Mouse (Mus musculus) hindbrain, embryonic 11.5 days (tissue): ENCODE measurements at regions not wholly inside any gene's neighbourhood (a gene's known extent, or its start where the extent isn't known, plus 50 kb on each side); places are given as distances from the start of the nearest gene placed in this dataset.

Experiments used
- ATAC-seq: fragments of 200-750 bp; cut with Nextera tagmentation; 2 replicates; pipeline ENCODE4 v1.8.0; 2017; ENCODE audit warnings: mild to moderate bottlenecking, moderate TSS enrichment, moderate library complexity; ENCODE audit not compliant: low FRiP score
- DNase-seq: peaks from one replicate; pipeline ENCODE4 v3.0.0-alpha.2; 2015; ENCODE audit warnings: low spot score
- H3K27ac ChIP-seq: fragments of 300-500 bp; sonication (generic); 2 replicates; pipeline ENCODE4 v1.5.1; 2014; ENCODE audit warnings: mild to moderate bottlenecking, low read depth, low read length
- H3K27me3 ChIP-seq: fragments of 300-500 bp; sonication (generic); 2 replicates; pipeline ENCODE4 v1.6.1; 2014; ENCODE audit warnings: mild to moderate bottlenecking, low read length, moderate library complexity, mixed read lengths; ENCODE audit not compliant: control insufficient read depth, insufficient read depth
- H3K36me3 ChIP-seq: fragments of 300-500 bp; sonication (generic); 2 replicates; pipeline ENCODE4 v1.6.1; 2014; ENCODE audit warnings: mild to moderate bottlenecking, low read length, moderate library complexity, mixed read lengths; ENCODE audit not compliant: control insufficient read depth, insufficient read depth
- H3K4me1 ChIP-seq: fragments of 300-500 bp; sonication (generic); replicated peaks from 2 replicates; pipeline ENCODE4 v1.6.1; 2014; ENCODE audit warnings: low read length, mixed read lengths; ENCODE audit not compliant: control insufficient read depth, insufficient read depth
- H3K4me2 ChIP-seq: fragments of 300-500 bp; sonication (generic); replicated peaks from 2 replicates; pipeline ENCODE4 v1.6.1; 2014; ENCODE audit warnings: mild to moderate bottlenecking, low read depth, low read length
- H3K4me3 ChIP-seq: fragments of 300-500 bp; sonication (generic); 2 replicates; pipeline ENCODE4 v1.5.1; 2014; ENCODE audit warnings: low read depth, low read length
- H3K9ac ChIP-seq: fragments of 300-500 bp; sonication (generic); 2 replicates; pipeline ENCODE4 v1.6.1; 2014; ENCODE audit warnings: low read depth, low read length
- H3K9me3 ChIP-seq: fragments of 300-500 bp; sonication (generic); 2 replicates; pipeline ENCODE4 v1.6.1; 2016; ENCODE audit warnings: low read length; ENCODE audit not compliant: control insufficient read depth
- WGBS: fragments of 180-500 bp; shearing (Covaris S2); extraction: QIAGEN DNeasy Blood & Tissue Kit; methylation state at CpG from one replicate; pipeline ENCODE4 v1.1.7; 2014; 5-methylcytosine and 5-hydroxymethylcytosine counted together

GRCm38 (mm10) chr9:43427007-43427406 lies 116.4 kb downstream of the Trim29 start:
- Histone ChIP-seq H3K4me3 (no peak overlapping the region), H3K27ac (no peak overlapping the region), H3K4me1 (no peaks in the 10 kb centered on the region), H3K9me3 (no peaks in the 10 kb centered on the region), H3K36me3 (no peaks in the 10 kb centered on the region), H3K4me2 (no peak overlapping the region), H3K27me3 (no peaks in the 10 kb centered on the region), H3K9ac (no peak overlapping the region)
- WGBS = 55% methylated on average over 7 of the region's 7 CpGs
- DNase-seq (no peak), ATAC-seq (no peak)

- Histone ChIP-seq H3K4me2 (no peak overlapping the region), H3K4me1 (no peaks in the 10 kb centered on the region), H3K27ac (no peak overlapping the region), H3K9me3 (no peaks in the 10 kb centered on the region), H3K4me3 (no peak overlapping the region), H3K9ac (no peak overlapping the region), H3K36me3 (no peaks in the 10 kb centered on the region), H3K27me3 (no peaks in the 10 kb centered on the region)
- no peak for ATAC-seq
- 69% methylated on average over 3 of the region's 3 CpGs for WGBS
- no peak for DNase-seq
Observed at GRCm38 (mm10) chr9:43433953-43434352, 123.3 kb downstream of the Trim29 start.

GRCm38 (mm10) chr9:43438476-43438875 lies 127.8 kb downstream of the Trim29 start:
- ATAC-seq = no peak
- no peak for DNase-seq
- no peak overlapping the region for H3K4me2 ChIP-seq
- H3K9me3 ChIP-seq = no peaks in the 10 kb centered on the region
- H3K27me3 ChIP-seq = no peaks in the 10 kb centered on the region
- H3K36me3 ChIP-seq = no peaks in the 10 kb centered on the region
- H3K4me1 ChIP-seq = no peaks in the 10 kb centered on the region
- H3K9ac ChIP-seq = no peak overlapping the region
- no peak overlapping the region for H3K4me3 ChIP-seq
- H3K27ac ChIP-seq = no peak overlapping the region
- WGBS = 86% methylated on average over 11 of the region's 11 CpGs

- Histone ChIP-seq H3K27ac (no peak overlapping the region), H3K36me3 (no peaks in the 10 kb centered on the region), H3K27me3 (no peaks in the 10 kb centered on the region), H3K4me3 (no peak overlapping the region), H3K4me2 (no peak overlapping the region), H3K9ac (no peak overlapping the region), H3K9me3 (no peaks in the 10 kb centered on the region), H3K4me1 (no peaks in the 10 kb centered on the region)
- DNase-seq = no peak
- WGBS = 69% methylated on average over 5 of the region's 5 CpGs
- ATAC-seq = no peak
Observed at GRCm38 (mm10) chr9:43440959-43441510, 130.4 kb downstream of the Trim29 start.

GRCm38 (mm10) chr9:43445491-43445890 lies 134.8 kb downstream of the Trim29 start:
- ATAC-seq = no peak
- no peak overlapping the region for H3K27ac ChIP-seq
- no peaks in the 10 kb centered on the region for H3K9me3 ChIP-seq
- H3K4me3 ChIP-seq = no peak overlapping the region
- no peak overlapping the region for H3K4me2 ChIP-seq
- H3K27me3 ChIP-seq = no peaks in the 10 kb centered on the region
- no peaks in the 10 kb centered on the region for H3K4me1 ChIP-seq
- no peaks in the 10 kb centered on the region for H3K36me3 ChIP-seq
- DNase-seq = no peak
- 95% methylated on average over 1 of the region's 1 CpGs for WGBS
- no peak overlapping the region for H3K9ac ChIP-seq

- Histone ChIP-seq H3K27ac (no peak overlapping the region), H3K4me2 (no peak overlapping the region), H3K9me3 (no peaks in the 10 kb centered on the region), H3K4me3 (no peak overlapping the region), H3K9ac (no peak overlapping the region), H3K27me3 (peaks cover 2% of the 10 kb centered on the region; the same call in 1 of the 2 replicates), H3K36me3 (no peaks in the 10 kb centered on the region), H3K4me1 (no peaks in the 10 kb centered on the region)
- WGBS = 80% methylated on average over 7 of the region's 7 CpGs
- no peak for ATAC-seq
- no peak for DNase-seq
Observed at GRCm38 (mm10) chr9:43447372-43447771, 136.7 kb downstream of the Trim29 start.

GRCm38 (mm10) chr9:43448981-43449380 lies 138.3 kb downstream of the Trim29 start:
- H3K27ac ChIP-seq = no peak overlapping the region
- H3K9me3 ChIP-seq = no peaks in the 10 kb centered on the region
- H3K4me2 ChIP-seq = no peak overlapping the region
- ATAC-seq (no peak), DNase-seq (no peak)
- H3K9ac ChIP-seq = no peak overlapping the region
- no peaks in the 10 kb centered on the region for H3K36me3 ChIP-seq
- no peak overlapping the region for H3K4me3 ChIP-seq
- H3K27me3 ChIP-seq = peaks cover 9% of the 10 kb centered on the region
- H3K4me1 ChIP-seq = 0 out of 2 replicates have a peak, but pooled peaks cover under 1% of the 10 kb centered on the region
- WGBS = 83% methylated on average over 5 of the region's 5 CpGs

- 2% methylated on average over 14 of the region's 14 CpGs for WGBS
- no peaks in the 10 kb centered on the region for H3K36me3 ChIP-seq
- no peak overlapping the region for H3K9ac ChIP-seq
- no peak overlapping the region for H3K27ac ChIP-seq
- no peak overlapping the region for H3K4me3 ChIP-seq
- H3K4me1 ChIP-seq = 0 out of 2 replicates have a peak, but pooled peaks cover 2% of the 10 kb centered on the region
- H3K4me2 ChIP-seq = no peak overlapping the region
- no peak for ATAC-seq
- H3K27me3 ChIP-seq = peaks cover 21% of the 10 kb centered on the region
- no peaks in the 10 kb centered on the region for H3K9me3 ChIP-seq
- no peak for DNase-seq
Observed at GRCm38 (mm10) chr9:43453953-43454582, 143.4 kb downstream of the Trim29 start.

- Histone ChIP-seq H3K36me3 (no peaks in the 10 kb centered on the region), H3K4me1 (0 out of 2 replicates have a peak, but pooled peaks cover 2% of the 10 kb centered on the region), H3K4me3 (no peak overlapping the region), H3K9me3 (no peaks in the 10 kb centered on the region), H3K27ac (no peak overlapping the region), H3K4me2 (no peak overlapping the region), H3K27me3 (peaks cover 19% of the 10 kb centered on the region), H3K9ac (no peak overlapping the region)
- ATAC-seq (no peak), DNase-seq (no peak)
- 90% methylated on average over 2 of the region's 2 CpGs for WGBS
Observed at GRCm38 (mm10) chr9:43457736-43458135, 147.1 kb downstream of the Trim29 start.
